8 mouse cellular contexts compared by ENCODE assay signal in genomic region chr10:122105407-122105806, GRCm38 (mm10). TPM values are rescaled to one million over a fixed set of nuclear protein-coding genes. Genes with fewer than 3 reads are reported as not detected.
A peak's percentile ranks its signal among the peaks of the same experiment; 100 is the strongest.
DNase-seq lines count a peak whose midpoint lies in the region; ATAC-seq and TF ChIP-seq lines count a peak whose summit lies in the region.
"Had no signal": no experiment of that assay in that cellular context is flagged by ENCODE, and none has a peak within 500 bp of the region (broad histone marks: within the 10 kb centered on the region; RNA-seq: fewer than 3 reads in every experiment).

No protein-coding gene starts in this region.

- peak; percentile 25 for DNase-seq in c-Kit-positive CD71-positive TER-119-positive erythroid progenitor cells, embryonic 14.5 days (ENCODE audit: low spot score)
- peak; percentile 79 for DNase-seq in kidney, postnatal 10 days
- no peak for DNase-seq in liver, embryonic 11.5 days (ENCODE audit: low spot score)

- H3K9me3 ChIP-seq in E14TG2a.4 (ENCODE audit: low read length) = no peaks in the 10 kb centered on the region
- no peaks in the 10 kb centered on the region for H3K9me3 ChIP-seq in liver, embryonic 11.5 days (ENCODE audit: control insufficient read depth, low read length)
- H3K9me3 ChIP-seq in neural tube, embryonic 13.5 days = no peaks in the 10 kb centered on the region
- H3K9me3 ChIP-seq: limb, embryonic 12.5 days had no signal

- H3K27me3 ChIP-seq in C2C12 (ENCODE audit: control insufficient read depth, insufficient read depth, insufficient read length) = no peaks in the 10 kb centered on the region
- H3K27me3 ChIP-seq in E14TG2a.4 (ENCODE audit: insufficient read depth, low read length) = no peaks in the 10 kb centered on the region
- H3K27me3 ChIP-seq in liver, embryonic 11.5 days (replicated peaks; ENCODE audit: control insufficient read depth, insufficient read depth, low read length) = no peaks in the 10 kb centered on the region
- no peaks in the 10 kb centered on the region for H3K27me3 ChIP-seq in neural tube, embryonic 13.5 days
- H3K27me3 ChIP-seq: limb, embryonic 12.5 days had no signal

- no peak overlapping the region for H3K4me3 ChIP-seq in C2C12 (ENCODE audit: insufficient read depth, poor library complexity, severe bottlenecking)
- no peak overlapping the region for H3K4me3 ChIP-seq in E14TG2a.4 (replicated peaks; ENCODE audit: low read length)
- no peak overlapping the region for H3K4me3 ChIP-seq in liver, embryonic 11.5 days (ENCODE audit: low read depth, low read length)
- no peak overlapping the region for H3K4me3 ChIP-seq in neural tube, embryonic 13.5 days
- H3K4me3 ChIP-seq: limb, embryonic 12.5 days had no signal

- TF ChIP-seq CTCF in C2C12 (IDR thresholded peaks at IDR 0.05; ENCODE audit: control insufficient read depth, insufficient read depth, insufficient read length) (peak; percentile 14), E14TG2a.4 (conservative IDR thresholded peaks at IDR 0.05; ENCODE audit: low read length) (peak; percentile 64)

- H3K79me3 ChIP-seq in C2C12 (ENCODE audit: low read depth) = no peaks in the 10 kb centered on the region

- no peaks in the 10 kb centered on the region for H3K79me2 ChIP-seq in C2C12 (ENCODE audit: control insufficient read depth, insufficient read depth)

- H3ac ChIP-seq in C2C12 (ENCODE audit: control insufficient read depth, insufficient read length, low read depth) = no peak overlapping the region

- H3K4me2 ChIP-seq in liver, embryonic 11.5 days = no peak overlapping the region
- no peak overlapping the region for H3K4me2 ChIP-seq in neural tube, embryonic 13.5 days
- H3K4me2 ChIP-seq: limb, embryonic 12.5 days had no signal

- ATAC-seq in frontal cortex, adult (ENCODE audit: low TSS enrichment) = peak; percentile 91
- peak; percentile 54; the same call in 1 of the 2 replicates for ATAC-seq in liver, embryonic 11.5 days (replicated peaks; ENCODE audit: low FRiP score)
- ATAC-seq in neural tube, embryonic 13.5 days (ENCODE audit: low read depth) = 0 out of 2 replicates have a peak, but pooled peaks have one; percentile 65

- H3K27ac ChIP-seq in liver, embryonic 11.5 days (ENCODE audit: low read depth, low read length) = no peak overlapping the region
- no peak overlapping the region for H3K27ac ChIP-seq in neural tube, embryonic 13.5 days (replicated peaks)
- H3K27ac ChIP-seq: limb, embryonic 12.5 days had no signal

- 0% methylated on average over 3 of the region's 3 CpGs for WGBS in liver, embryonic 11.5 days
- 2% methylated on average over 3 of the region's 3 CpGs for WGBS in neural tube, embryonic 13.5 days

- H3K36me3 ChIP-seq in C2C12 (ENCODE audit: control insufficient read depth, insufficient read depth) (no peaks in the 10 kb centered on the region), E14TG2a.4 (ENCODE audit: insufficient read depth, low read length) (no peaks in the 10 kb centered on the region)
- no peaks in the 10 kb centered on the region for H3K36me3 ChIP-seq in liver, embryonic 11.5 days (ENCODE audit: control insufficient read depth, insufficient read depth, low read length)
- H3K36me3 ChIP-seq in neural tube, embryonic 13.5 days = no peaks in the 10 kb centered on the region
- H3K36me3 ChIP-seq: limb, embryonic 12.5 days had no signal

- no peak overlapping the region for H3K9ac ChIP-seq in liver, embryonic 11.5 days (ENCODE audit: low read depth, low read length)
- H3K9ac ChIP-seq in neural tube, embryonic 13.5 days = no peak overlapping the region
- H3K9ac ChIP-seq: limb, embryonic 12.5 days had no signal

- H3K4me1 ChIP-seq in E14TG2a.4 (replicated peaks; ENCODE audit: low read depth, low read length) = peaks cover 5% of the 10 kb centered on the region
- H3K4me1 ChIP-seq in liver, embryonic 11.5 days (replicated peaks; ENCODE audit: control insufficient read depth, insufficient read depth, low read length) = no peaks in the 10 kb centered on the region
- H3K4me1 ChIP-seq in neural tube, embryonic 13.5 days (replicated peaks) = no peaks in the 10 kb centered on the region
- H3K4me1 ChIP-seq: limb, embryonic 12.5 days had no signal

TF ChIP-seq in C2C12, 6 proteins besides CTCF, POLR2A, EP300 and RAD21:
- TF ChIP-seq USF1 (IDR thresholded peaks at IDR 0.05; ENCODE audit: low read depth) (no peak), MAX (IDR thresholded peaks at IDR 0.05) (no peak), MYOG (IDR thresholded peaks at IDR 0.05; ENCODE audit: control insufficient read depth, extremely low read depth, insufficient read length) (no peak)

RNA-seq across cellular contexts. Expression of gene Rxylt1, which starts 8.2 kb away (rescaled TPM):
- 27.7 TPM for polyA plus RNA-seq in C2C12 (2012; fragmentation: generic; extraction: Trizol)
- 39.7 and 41.2 TPM in 2 replicates for polyA plus RNA-seq in liver, embryonic 11.5 days (2014; fragmentation: Nextera tagmentation; extraction: Ambion mirVana)
- 43.3 and 47.0 TPM in 2 replicates for polyA plus RNA-seq in neural tube, embryonic 13.5 days (2015; fragmentation: Nextera tagmentation; extraction: Ambion mirVana)

RNA-seq across cellular contexts. Expression of gene Srgap1, which starts 58.3 kb away (rescaled TPM):
- 0.06 TPM for polyA plus RNA-seq in C2C12 (2012; fragmentation: generic; extraction: Trizol)
- 2.8 and 3.8 TPM in 2 replicates for polyA plus RNA-seq in liver, embryonic 11.5 days (2014; fragmentation: Nextera tagmentation; extraction: Ambion mirVana)
- 38.8 and 39.9 TPM in 2 replicates for polyA plus RNA-seq in neural tube, embryonic 13.5 days (2015; fragmentation: Nextera tagmentation; extraction: Ambion mirVana)
